Mouse (Mus musculus) testis, adult 2 months (tissue): Measurements from ENCODE around the gene Atp13a2.

Experiments
- CTCF ChIP-seq: fragments of 200-500 bp; IDR thresholded peaks from 2 replicates; pipeline ENCODE4 v1.5.1; 2012; ENCODE audit warnings: low read depth, mild to moderate bottlenecking, inconsistent platforms, low read length, moderate library complexity; ENCODE audit not compliant: control insufficient read depth, insufficient read depth, insufficient replicate concordance
- POLR2A ChIP-seq: fragments of 200-500 bp; IDR thresholded peaks from 2 replicates; pipeline ENCODE4 v1.6.1; 2012; ENCODE audit warnings: low read depth, mild to moderate bottlenecking, inconsistent platforms, low read length, moderate library complexity; ENCODE audit not compliant: control insufficient read depth

- TF ChIP-seq CTCF: no peak
- TF ChIP-seq POLR2A: no peak
Observed at GRCm38 (mm10) chr4:140986024-140986710, 506 bp upstream of the Atp13a2 start.
